Mouse (Mus musculus) fat pad, adult 2 months (tissue): ENCODE data around the gene Ankrd24.
"Not testable (repeated sequence)": the region's sequence is repeated elsewhere in the genome, so short reads cannot be mapped to it uniquely, and the experiment has no call there.

ENCODE experiments used
- DNase-seq: peaks from one replicate; pipeline ENCODE4 v3.0.0-alpha.2; 2011; ENCODE audit warnings: low read depth, low spot score; ENCODE audit errors: extremely low read depth

The Ankrd24 gene

DNA sequence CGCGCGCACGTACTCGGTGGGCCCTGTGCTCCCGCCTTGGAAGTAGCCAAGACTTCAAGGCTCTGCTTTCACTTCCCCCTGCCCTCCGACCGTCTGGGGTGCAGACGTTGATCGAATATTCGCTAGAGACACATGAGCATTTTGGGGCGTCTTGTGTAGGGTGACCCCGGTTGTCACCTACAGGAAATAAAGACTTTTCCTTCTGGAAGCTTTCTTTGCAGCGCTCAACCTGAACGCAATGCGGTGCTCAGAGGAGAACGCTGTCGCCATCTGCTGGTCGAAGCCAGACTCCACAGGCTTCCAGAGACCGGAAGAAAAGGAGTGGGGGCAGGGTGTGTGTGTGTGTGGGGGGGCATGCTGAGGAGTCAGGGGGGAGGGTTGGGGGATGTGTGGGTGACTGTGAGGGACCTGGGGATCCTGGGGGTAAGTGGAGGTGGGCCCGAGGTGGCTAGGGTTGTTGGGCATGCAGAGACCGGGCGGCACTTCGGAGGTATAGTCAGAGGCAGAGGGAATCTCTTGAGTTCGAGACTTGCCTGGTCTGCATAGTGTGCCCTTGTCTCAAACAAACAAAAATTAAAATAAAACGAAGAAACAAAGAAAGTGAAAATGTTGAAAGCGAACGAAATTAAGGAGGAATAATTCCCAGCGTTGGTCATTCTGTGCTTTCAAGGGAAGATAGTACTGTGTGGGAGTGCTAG lies 23.2 kb upstream of the Ankrd24 start:
- DNase-seq = no peak

DNA sequence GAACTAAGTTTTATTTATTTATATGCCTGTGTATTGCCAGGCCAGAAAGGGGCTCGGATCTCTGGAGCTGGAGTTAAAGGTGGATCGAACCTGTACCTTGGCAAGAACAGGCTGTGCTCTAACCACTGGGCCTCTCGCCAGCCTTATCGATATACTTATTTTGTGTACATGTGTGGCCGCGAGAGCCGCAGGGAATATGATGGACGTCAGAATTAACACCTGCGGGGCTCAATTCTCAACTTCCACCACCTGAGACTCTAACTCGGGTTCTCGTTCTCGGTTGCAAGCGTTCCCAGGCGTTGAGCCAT lies 22.7 kb upstream of the Ankrd24 start:
- DNase-seq = no peak

- DNase-seq = peak; percentile 94
These were observed 22.2 kb upstream of the Ankrd24 start, which contains the start of gene BC025920 for GRCm38 (mm10) chr10:81605974-81606751. TSS of gene BC025920 (plus strand) at chr10:81606270.

DNA sequence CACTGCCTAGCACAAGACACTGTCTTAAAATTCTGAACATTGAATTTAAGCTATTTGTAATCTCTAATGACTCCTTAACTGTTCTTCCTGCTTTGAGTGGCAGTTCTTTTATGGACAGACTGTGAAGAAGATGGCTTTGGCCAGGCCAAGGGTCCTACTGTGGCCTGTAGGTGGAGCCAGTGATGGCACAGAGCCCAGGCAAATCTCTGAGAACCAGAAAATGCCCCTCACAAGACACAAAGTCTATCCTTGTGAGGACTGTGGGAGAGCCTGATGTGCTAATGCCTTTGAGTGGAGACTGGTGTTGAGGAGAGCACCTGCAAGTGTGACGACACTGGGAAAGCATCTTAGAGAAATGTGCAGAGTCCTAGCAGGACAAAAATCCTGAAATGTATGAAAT lies 20.0 kb upstream of the Ankrd24 start:
- no peak for DNase-seq

DNA sequence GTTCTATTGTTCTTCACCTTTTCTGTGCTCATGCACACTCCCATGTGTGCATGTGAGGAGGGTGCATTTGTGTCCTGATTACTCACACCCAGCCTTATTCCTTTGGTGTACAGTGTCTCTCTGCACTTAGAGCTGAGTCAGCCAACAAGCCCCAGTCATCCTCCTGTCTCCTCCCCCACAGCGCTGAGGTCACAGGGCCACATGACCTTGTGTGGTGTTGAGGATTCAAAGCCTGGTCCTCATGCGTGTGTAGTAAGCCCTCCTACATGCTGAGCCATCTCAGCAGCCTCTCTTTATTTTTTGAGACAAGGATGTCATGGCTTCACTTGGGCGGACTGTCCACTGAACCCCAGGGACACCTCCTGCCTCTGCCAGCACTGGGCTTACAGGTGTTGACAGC lies 15.6 kb upstream of the Ankrd24 start:
- no peak for DNase-seq

GRCm38 (mm10) chr10:81615486-81615885 lies 12.9 kb upstream of the Ankrd24 start:
- no peak for DNase-seq

- no peak for DNase-seq
These were observed 8.4 kb upstream of the Ankrd24 start for GRCm38 (mm10) chr10:81619976-81620375.

DNA sequence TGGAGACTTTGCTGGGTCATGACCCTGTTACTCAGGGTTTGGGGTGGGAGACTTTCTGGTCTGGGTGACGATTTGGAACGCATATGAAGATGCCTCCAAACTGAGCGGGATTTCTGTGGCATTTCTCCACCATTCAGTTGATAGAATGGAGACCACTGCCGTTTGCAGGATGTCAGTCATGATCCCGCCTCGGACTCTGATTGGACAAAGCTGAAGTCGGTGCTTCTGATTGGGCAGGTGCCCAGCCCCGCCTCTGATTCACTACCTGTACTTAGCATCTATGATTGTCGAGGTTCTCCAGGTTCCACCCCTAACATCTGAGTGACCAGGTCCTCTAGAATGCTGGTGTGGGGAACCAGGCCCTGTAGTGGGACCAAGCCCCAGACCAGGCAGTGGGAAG lies 7.6 kb upstream of the Ankrd24 start:
- no peak for DNase-seq

DNA sequence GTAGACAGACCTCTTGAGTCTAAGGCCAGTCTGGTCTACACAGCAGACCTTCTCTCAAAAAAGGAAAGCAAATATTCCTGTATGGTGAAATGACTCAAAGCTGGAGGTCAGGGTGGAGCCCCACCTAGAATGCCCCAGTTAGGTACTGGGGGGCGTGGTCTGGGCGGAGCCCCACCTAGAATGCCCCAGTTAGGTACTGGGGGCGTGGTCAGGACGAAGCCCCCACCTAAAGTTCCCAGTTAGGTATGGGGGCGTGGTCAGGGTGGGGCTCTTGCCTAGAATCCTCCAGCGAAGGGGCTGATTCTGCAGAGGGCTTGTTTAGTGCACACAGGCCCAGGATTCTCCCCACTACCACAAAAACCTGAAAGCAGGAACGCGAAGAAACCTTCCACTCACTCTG lies 4.9 kb upstream of the Ankrd24 start:
- DNase-seq = no peak

- DNase-seq = no peak
These were observed 2.0 kb upstream of the Ankrd24 start for GRCm38 (mm10) chr10:81626101-81626993.

- DNase-seq = no peak
These were observed 1.1 kb upstream of the Ankrd24 start, which contains the start of gene Sirt6 for GRCm38 (mm10) chr10:81626994-81627835. TSS of gene Sirt6 (minus strand) at chr10:81627797.

GRCm38 (mm10) chr10:81627836-81628220 lies 512 bp upstream of the Ankrd24 start:
- DNase-seq = no peak

DNA sequence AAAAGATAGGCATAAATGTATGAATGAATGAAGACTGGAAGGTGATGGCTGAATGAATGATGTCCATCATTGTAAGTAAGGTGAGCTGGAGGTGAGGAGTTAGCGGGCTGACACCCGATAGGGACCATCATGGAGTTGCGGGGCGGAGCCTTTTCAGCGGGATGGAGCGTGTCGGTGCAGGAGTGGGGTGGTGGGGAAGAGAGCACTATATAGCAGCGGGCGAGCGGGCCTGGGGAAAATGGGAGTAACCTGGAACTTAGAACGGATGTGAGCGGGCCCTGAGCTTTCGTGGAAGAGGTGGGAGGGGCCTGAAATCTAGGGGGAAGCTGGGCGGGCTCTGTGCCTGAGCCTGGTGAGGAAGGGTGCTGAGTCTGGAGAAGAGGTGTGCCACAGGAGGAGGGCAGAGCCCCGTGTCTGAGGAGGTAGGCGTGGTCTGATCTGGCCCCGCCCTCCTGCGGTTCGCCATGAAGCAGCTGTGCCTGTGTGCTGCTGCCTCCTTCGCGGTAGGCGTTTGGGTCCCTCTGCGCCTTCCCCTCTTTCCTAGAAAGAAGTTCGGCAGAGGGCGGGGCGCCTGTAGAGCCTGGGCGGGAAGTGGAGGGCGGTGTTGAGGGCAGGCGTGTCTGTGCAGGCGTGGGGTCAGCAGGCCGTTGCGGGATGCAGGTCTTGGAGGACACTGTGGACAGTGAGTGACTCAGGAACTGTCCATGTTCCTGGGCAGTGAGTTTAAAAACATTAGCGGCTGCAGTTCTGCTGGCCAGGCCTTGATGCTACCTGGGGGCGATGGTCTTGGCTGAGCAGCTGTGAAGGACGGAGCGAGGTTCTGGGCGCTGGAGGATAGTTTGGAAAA lies 5.1 kb downstream of the Ankrd24 start:
- no peak for DNase-seq

DNA sequence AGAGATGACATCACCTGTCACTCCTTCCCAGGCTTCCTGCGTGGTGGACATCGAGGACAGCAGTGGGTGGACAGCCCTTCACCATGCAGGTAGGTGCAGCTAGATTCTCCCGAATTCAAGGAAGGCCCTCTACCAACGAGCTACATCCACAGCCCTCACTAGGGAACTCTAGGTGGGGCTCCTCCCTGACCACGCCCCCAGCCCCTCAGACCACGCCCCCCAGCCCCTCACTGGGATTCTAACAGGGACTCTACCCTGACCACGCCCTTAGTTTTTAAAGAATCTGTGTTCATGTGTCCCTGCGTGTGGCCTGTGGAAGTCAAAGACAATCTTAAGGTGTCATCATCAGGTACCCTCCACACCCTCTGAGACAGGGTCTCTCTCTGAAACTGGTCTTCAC lies 8.0 kb downstream of the Ankrd24 start:
- no peak for DNase-seq

GRCm38 (mm10) chr10:81638101-81638500 lies 9.8 kb downstream of the Ankrd24 start:
- no peak for DNase-seq

- not testable (repeated sequence) for DNase-seq
These were observed 12.5 kb downstream of the Ankrd24 start for GRCm38 (mm10) chr10:81640825-81641224.

GRCm38 (mm10) chr10:81641566-81641965 lies 13.2 kb downstream of the Ankrd24 start:
- no peak for DNase-seq

DNA sequence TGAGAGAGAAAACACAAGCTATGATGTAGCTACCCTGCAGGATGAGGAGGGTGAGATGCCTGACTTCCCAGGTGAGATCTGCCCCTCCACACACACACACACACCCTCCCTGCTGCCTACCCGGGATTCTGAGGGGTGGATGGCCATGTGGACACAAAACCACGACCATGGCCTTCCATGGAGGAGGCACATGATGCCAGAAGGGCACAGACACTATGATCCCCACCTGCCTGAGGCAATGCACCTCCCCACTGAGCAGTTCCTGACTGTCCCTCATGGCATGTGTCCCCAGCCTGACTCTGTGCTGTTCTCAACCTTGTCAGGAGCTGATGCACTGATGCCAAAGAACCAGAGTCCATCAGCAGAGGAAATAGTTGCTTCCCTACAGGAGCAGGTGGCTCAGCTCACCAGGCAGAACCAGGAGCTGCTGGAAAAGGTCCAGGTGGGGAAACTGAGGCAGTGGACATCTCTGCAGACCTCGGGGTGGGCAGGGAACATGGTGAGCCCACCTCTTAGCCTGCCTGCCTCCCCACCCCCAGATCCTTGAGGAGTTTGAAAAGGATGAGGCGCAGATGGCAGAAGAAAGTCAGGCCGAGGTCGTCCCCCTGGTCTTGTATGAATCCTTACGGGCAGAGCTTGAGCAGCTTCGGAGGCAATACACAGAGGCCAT lies 13.8 kb downstream of the Ankrd24 start:
- no peak for DNase-seq
